Mouse (Mus musculus) cortical plate, adult 2 months (tissue): ENCODE data around the gene Fabp3.

Experiments used
- CTCF ChIP-seq: fragments of 200-500 bp; IDR thresholded peaks from 2 replicates; pipeline ENCODE4 v1.5.1; 2011; ENCODE audit warnings: mild to moderate bottlenecking, control low read depth, low read length; ENCODE audit not compliant: insufficient read depth; ENCODE audit errors: extremely low read depth
- POLR2A ChIP-seq: fragments of 200-500 bp; IDR thresholded peaks from 2 replicates; pipeline ENCODE4 v1.6.1; 2011; ENCODE audit warnings: mild to moderate bottlenecking, low read length, control low read depth; ENCODE audit not compliant: insufficient read depth; ENCODE audit errors: extremely low read depth

DNA sequence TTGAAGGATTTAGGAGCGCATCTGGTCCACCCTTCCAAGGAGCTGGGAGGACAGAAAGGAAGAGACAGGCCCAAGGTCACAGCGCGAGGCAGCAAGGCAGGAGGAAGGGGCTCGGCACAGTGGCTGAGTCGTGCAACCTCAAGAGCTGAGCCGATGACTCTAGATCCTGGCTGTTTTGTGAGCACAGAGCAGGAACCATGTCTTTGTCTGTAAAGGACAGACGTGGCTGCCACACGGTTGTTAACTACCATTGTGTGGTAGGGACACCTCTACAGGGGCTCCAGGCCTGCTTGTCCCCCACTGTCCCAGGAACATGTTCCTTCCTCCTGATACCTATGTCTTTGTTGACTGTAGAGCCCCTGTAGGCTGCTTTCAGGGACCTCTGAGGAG, 8.8 kb upstream of the Fabp3 start:
- TF ChIP-seq CTCF (no peak), POLR2A (no peak)
